Mouse (Mus musculus): ENCODE results near the gene Scgb3a1. TPM values are rescaled to one million over a fixed set of nuclear protein-coding genes. Genes with fewer than 3 reads are reported as not detected.

The Scgb3a1 gene
- not detected in 2 replicates for polyA plus RNA-seq (2015; fragmentation: Nextera tagmentation; extraction: Ambion mirVana)

DNA sequence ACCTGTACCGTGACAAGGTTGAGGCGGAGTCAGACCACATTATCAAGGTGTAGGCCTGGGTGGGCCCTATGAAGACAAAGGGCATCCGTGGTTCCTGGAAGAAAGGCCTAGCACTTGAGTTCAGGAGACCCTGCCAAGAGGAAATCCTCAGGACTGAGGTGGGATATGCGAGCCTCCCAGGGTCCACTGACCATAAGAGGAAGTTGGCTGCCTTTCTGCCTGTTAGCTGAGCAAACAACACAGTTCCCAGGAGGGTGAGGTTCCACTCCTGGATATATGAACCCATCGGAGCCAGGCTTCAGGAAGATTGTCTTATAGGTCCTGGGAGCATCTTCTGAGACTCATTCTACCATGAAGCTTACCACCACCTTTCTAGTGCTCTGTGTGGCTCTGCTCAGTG lies at the start of gene Scgb3a1:
Scgb3a1 (plus strand) TSS at position 301 of the 400 bp plus-strand sequence.
- H3K4me1 ChIP-seq = peaks cover 2% of the 10 kb centered on the region; the same call in 1 of the 2 replicates
- H3K36me3 ChIP-seq = peaks cover under 1% of the 10 kb centered on the region; the same call in 1 of the 2 replicates
- no peak within 1 kb of the TSS for H3K9ac ChIP-seq
- ATAC-seq (ENCODE audit: insufficient number of reproducible peaks, low FRiP score, low TSS enrichment, low read depth) = no peak
- no peaks in the 10 kb centered on the region for H3K9me3 ChIP-seq
- H3K27ac ChIP-seq = no peak within 1 kb of the TSS
- H3K4me3 ChIP-seq = no peak within 1 kb of the TSS
- WGBS = 83% methylated on average over 5 of the region's 5 CpGs
- H3K27me3 ChIP-seq = no peaks in the 10 kb centered on the region
- no peak within 1 kb of the TSS for H3K4me2 ChIP-seq

DNA sequence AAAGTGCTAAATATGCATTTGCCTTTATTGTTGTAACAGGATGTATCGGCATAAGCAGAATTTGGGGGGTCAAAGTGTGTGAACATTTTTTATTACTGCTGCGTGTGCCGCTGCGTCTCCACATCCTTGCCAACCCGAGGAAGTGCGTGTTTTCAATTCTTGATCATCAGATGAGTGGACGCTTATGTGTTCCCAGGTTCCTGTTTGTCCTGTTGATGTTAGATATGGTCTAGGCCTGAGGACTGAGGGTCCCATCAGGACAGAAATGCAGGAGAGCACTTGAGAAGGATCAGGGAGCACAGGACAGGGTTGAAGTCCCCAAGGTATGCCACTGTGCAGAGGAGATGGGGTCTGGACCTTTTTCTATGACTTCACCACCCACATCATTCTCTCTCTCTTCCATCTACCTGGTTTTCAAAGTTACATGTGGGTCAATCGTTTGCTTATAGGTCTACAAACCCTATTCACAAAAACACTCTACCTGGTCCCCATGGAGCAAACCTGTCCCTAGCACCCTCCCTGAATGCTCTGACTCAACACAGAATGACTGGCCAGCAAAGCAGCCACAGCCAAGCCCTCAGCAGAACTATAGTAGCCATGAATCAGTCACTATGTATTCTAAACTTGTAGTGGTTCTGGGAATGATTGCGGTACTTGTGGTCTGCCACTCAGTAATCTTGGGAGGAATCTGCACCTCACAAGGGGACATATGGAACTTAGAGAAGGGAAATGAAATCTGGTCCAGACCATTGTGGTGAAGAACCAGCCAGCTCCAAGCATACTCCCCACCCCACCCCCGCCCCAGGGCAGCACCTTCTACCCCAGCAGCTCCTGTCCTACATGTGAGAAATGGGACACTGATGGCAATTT lies 47.3 kb upstream of the Scgb3a1 start:
- Histone ChIP-seq H3K4me1 (no peaks in the 10 kb centered on the region), H3K27me3 (peaks cover 32% of the 10 kb centered on the region), H3K9me3 (no peaks in the 10 kb centered on the region), H3K36me3 (no peaks in the 10 kb centered on the region), H3K4me3 (no peak overlapping the region), H3K27ac (no peak overlapping the region), H3K4me2 (no peak overlapping the region), H3K9ac (no peak overlapping the region)
- no peak for ATAC-seq (ENCODE audit: insufficient number of reproducible peaks, low FRiP score, low TSS enrichment, low read depth)
- WGBS = 84% methylated on average over 10 of the region's 10 CpGs

DNA sequence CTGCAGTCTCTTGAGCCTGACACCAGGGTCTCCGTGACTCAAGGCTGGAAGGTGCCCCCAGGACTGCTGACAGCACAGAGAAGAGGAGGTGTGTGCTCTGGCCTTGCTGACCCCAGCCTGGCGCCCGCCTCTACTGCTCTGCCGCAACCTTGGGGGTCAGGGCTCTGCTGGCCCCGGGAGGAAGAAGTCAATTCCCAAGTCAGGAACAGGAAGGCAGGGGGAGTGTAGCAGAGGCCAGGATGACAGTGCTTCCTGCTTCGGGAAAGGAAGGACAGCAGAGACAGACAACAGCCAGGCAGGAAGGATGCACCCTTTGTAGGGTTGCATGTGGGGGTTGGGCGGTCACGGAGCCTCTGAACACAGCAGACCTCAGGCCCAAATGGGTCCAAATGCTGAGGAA lies 44.9 kb upstream of the Scgb3a1 start:
- WGBS = 77% methylated on average over 8 of the region's 8 CpGs
- H3K27me3 ChIP-seq = peaks cover 16% of the 10 kb centered on the region
- H3K9ac ChIP-seq = no peak overlapping the region
- no peak overlapping the region for H3K4me2 ChIP-seq
- no peaks in the 10 kb centered on the region for H3K9me3 ChIP-seq
- H3K4me1 ChIP-seq = no peaks in the 10 kb centered on the region
- ATAC-seq (ENCODE audit: insufficient number of reproducible peaks, low FRiP score, low TSS enrichment, low read depth) = no peak
- no peaks in the 10 kb centered on the region for H3K36me3 ChIP-seq
- no peak overlapping the region for H3K4me3 ChIP-seq
- H3K27ac ChIP-seq = no peak overlapping the region

DNA sequence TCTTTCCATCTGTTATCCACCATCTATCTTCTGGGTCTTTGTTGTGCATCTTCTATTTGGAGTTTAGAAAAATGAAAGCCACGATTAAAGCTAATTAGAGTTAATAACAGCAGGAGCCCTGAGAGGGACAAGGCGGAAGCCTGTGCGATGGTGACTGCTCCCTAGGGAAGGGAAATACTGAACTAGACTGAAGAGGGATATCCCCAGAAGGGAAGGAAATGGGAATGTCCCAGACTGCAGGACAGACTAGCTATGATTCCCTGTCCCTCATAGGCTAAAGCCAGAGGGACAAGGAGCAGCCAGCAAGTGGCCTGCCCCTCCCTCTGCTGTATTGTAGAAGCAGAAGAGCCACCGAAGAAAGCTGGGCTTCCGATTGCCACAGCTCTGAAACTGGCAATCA lies 41.5 kb upstream of the Scgb3a1 start:
- Histone ChIP-seq H3K9me3 (no peaks in the 10 kb centered on the region), H3K27ac (no peak overlapping the region), H3K9ac (no peak overlapping the region), H3K36me3 (no peaks in the 10 kb centered on the region), H3K27me3 (no peaks in the 10 kb centered on the region), H3K4me1 (no peaks in the 10 kb centered on the region), H3K4me2 (no peak overlapping the region), H3K4me3 (no peak overlapping the region)
- WGBS = 76% methylated on average over 5 of the region's 5 CpGs
- ATAC-seq (ENCODE audit: insufficient number of reproducible peaks, low FRiP score, low TSS enrichment, low read depth) = no peak

DNA sequence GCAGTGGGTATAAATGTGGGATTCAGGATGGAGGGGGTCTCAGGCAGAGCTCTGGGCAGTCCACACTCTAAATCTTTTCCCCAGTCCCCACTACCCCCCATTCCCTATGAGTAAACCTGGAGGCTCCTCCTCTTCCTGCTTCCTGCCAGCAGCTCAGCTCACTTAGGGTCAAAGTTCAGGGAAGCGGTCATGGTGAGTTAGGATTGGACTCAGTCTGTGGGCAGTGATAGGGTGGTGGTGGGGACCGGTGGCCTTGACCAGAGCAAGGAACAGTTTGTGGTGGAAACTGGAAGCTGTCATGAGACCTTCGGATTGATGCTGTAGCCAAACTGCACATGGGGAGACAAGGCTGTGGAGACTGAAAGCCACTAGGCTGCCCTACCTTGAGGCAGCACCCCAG lies 39.3 kb upstream of the Scgb3a1 start:
- Histone ChIP-seq H3K27ac (no peak overlapping the region), H3K4me2 (no peak overlapping the region), H3K36me3 (no peaks in the 10 kb centered on the region), H3K4me3 (no peak overlapping the region), H3K27me3 (no peaks in the 10 kb centered on the region), H3K9me3 (no peaks in the 10 kb centered on the region), H3K9ac (no peak overlapping the region), H3K4me1 (no peaks in the 10 kb centered on the region)
- no peak for ATAC-seq (ENCODE audit: insufficient number of reproducible peaks, low FRiP score, low TSS enrichment, low read depth)
- 90% methylated on average over 3 of the region's 3 CpGs for WGBS

DNA sequence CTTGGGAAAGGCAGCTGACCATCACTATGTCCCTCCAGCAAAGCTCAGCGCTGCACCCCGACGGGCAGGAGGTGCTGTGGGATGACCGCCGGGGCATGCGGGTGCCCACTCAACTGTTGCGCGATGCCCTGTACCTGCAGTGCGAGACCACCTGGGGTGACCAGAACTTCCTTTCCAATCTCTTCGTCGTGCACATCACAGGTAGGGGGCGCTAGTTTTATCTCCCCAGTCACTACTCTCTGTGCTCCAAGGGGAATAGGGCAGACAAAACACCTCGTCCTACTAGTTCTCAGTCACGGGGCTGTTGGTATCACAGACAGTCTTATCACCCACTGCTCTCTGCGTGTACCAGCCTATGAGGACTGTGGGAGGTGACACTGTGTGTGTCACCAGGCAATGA lies 37.5 kb upstream of the Scgb3a1 start:
- ATAC-seq (ENCODE audit: insufficient number of reproducible peaks, low FRiP score, low TSS enrichment, low read depth) = no peak
- Histone ChIP-seq H3K27me3 (peaks cover 4% of the 10 kb centered on the region; the same call in 1 of the 2 replicates), H3K4me2 (no peak overlapping the region), H3K4me3 (no peak overlapping the region), H3K4me1 (no peaks in the 10 kb centered on the region), H3K9me3 (no peaks in the 10 kb centered on the region), H3K9ac (no peak overlapping the region), H3K27ac (no peak overlapping the region), H3K36me3 (no peaks in the 10 kb centered on the region)
- 65% methylated on average over 15 of the region's 15 CpGs for WGBS

DNA sequence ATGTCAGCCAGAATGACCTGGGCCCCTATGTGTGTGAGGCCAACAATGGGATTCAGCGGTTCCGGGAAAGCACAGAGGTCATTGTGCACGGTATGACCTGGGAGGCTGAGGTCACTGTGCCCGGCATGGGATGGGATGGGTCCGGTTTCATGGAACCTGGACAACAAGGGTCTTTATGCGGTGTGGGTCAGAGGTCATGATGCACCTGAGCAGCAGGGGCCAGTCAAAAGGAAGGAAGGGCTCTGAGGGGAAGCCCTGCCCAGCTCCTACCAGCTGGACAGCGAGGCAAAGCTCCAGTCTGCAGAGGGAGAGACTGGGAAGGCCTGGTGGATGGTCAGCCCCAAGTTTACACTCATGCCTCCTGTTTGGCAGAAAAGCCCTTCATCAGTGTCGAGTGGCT lies 36.7 kb upstream of the Scgb3a1 start:
- H3K9ac ChIP-seq = no peak overlapping the region
- 72% methylated on average over 8 of the region's 8 CpGs for WGBS
- no peak overlapping the region for H3K4me3 ChIP-seq
- H3K4me2 ChIP-seq = no peak overlapping the region
- no peaks in the 10 kb centered on the region for H3K36me3 ChIP-seq
- H3K4me1 ChIP-seq = no peaks in the 10 kb centered on the region
- no peaks in the 10 kb centered on the region for H3K9me3 ChIP-seq
- ATAC-seq (ENCODE audit: insufficient number of reproducible peaks, low FRiP score, low TSS enrichment, low read depth) = no peak
- H3K27me3 ChIP-seq = peaks cover 4% of the 10 kb centered on the region; the same call in 1 of the 2 replicates
- no peak overlapping the region for H3K27ac ChIP-seq

DNA sequence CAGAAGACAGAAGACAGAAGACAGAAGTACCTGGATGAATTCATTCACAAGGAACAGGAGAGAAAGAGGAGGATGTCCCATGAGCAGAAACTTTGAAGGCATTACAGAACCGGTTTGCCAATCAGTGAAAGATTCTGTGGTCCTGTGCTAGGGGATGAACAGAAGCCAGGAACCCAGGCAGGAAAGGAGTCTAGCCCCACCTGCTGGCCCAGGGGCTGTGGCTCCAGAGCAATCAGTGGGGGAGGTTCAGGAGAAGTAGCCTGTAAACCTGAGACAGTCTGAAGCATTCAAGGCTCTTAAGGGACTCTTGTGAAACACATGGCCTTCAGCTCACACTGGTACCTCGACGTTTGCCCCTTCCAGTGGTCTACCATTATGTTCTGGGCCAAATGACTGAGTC lies 32.3 kb upstream of the Scgb3a1 start:
- Histone ChIP-seq H3K27ac (no peak overlapping the region), H3K4me2 (no peak overlapping the region), H3K4me3 (no peak overlapping the region), H3K9me3 (no peaks in the 10 kb centered on the region), H3K4me1 (peaks cover 6% of the 10 kb centered on the region), H3K27me3 (peaks cover 38% of the 10 kb centered on the region), H3K9ac (no peak overlapping the region), H3K36me3 (no peaks in the 10 kb centered on the region)
- 24% methylated on average over 3 of the region's 3 CpGs for WGBS
- no peak for ATAC-seq (ENCODE audit: insufficient number of reproducible peaks, low FRiP score, low TSS enrichment, low read depth)

DNA sequence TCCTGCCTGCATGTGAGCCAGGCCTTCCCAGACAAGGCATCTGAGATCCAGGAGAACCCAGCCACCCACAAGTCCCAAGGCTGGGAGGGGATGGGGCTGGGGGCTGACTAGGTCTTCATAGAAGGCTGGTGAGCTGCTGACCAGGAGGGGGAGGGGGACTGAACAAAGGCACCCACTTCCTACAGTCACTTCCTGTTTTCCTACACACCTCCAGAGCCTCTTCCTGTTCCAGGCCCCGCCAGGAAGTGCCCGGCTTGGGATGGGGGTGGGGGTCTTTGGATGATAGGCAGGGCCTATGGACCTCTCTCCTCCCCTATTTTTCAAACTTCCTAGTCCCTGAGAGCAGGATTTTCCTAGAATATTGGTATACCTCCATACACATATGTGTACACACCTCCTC lies 31.2 kb upstream of the Scgb3a1 start:
- Histone ChIP-seq H3K27ac (no peak overlapping the region), H3K9me3 (no peaks in the 10 kb centered on the region), H3K9ac (no peak overlapping the region), H3K36me3 (no peaks in the 10 kb centered on the region), H3K4me3 (no peak overlapping the region), H3K4me2 (no peak overlapping the region), H3K4me1 (peaks cover 11% of the 10 kb centered on the region), H3K27me3 (peaks cover 49% of the 10 kb centered on the region)
- whole genome bisulfite sequencing = 71% methylated on average over 2 of the region's 2 CpGs
- no peak for ATAC-seq (ENCODE audit: insufficient number of reproducible peaks, low FRiP score, low TSS enrichment, low read depth)

DNA sequence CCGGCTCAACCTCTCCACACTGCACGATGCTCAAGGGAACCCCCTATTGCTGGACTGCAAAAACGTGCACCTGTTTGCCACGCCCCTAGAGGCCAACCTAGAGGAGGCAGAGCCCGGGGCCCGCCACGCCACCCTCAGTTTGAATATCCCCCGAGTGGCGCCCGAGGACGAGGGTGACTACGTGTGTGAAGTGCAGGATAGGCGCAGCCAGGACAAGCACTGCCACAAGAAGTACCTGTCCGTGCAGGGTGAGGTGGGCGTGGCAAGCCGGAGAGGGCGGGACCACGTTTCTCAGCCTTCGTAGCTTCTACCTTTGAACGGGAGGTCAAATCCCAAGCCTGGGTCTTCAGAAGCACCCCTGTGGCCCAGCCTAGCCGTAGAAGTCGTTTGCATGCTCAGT lies 29.3 kb upstream of the Scgb3a1 start:
- no peak for ATAC-seq (ENCODE audit: insufficient number of reproducible peaks, low FRiP score, low TSS enrichment, low read depth)
- peak overlapping the region; percentile 30 for H3K4me2 ChIP-seq

DNA sequence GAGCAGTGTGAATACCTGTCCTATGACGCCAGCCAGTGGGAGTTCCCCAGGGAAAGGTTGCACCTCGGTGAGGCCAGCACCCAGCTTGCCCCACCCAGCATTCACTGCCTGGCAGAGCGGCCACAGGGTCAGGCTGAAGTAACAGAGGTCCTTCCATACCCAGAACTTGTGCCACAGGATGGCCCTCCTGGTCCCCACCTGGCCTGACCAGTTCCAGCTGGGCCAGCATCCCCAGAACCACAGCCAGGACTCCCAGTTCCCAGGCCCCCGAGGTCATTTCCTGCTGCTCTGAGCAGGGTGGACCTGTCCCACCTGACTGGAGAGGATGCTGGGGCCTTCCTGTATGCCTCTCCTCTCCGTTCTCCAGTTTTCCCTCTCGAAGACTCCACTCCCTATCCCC lies 27.7 kb upstream of the Scgb3a1 start:
- H3K36me3 ChIP-seq = no peaks in the 10 kb centered on the region
- no peak overlapping the region for H3K4me2 ChIP-seq
- peaks cover 55% of the 10 kb centered on the region for H3K27me3 ChIP-seq

More for the DNA sequence above, 29.3 kb upstream of the Scgb3a1 start:
- 7% methylated on average over 22 of the region's 22 CpGs for WGBS
- Histone ChIP-seq H3K27me3 (peaks cover 60% of the 10 kb centered on the region), H3K27ac (no peak overlapping the region), H3K4me1 (peaks cover 11% of the 10 kb centered on the region), H3K9me3 (no peaks in the 10 kb centered on the region), H3K4me3 (no peak overlapping the region), H3K36me3 (no peaks in the 10 kb centered on the region), H3K9ac (no peak overlapping the region)

DNA sequence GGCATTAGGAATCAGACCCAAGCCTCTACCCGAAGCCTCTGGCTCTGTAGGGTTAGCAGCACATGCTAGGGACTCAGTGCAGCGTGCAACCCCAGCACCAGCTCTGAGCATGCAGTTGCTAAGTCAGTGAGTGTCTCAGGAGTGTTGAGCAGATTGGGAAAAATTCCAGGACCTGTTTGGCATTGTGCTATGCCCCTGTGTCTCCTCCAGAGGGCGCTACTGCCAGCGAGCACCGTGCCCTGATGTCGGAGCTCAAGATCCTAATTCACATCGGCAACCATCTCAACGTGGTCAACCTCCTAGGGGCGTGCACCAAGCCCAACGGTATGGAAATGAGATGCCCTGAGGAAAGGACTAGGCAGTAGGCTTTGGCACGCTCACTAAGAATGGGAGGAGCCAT lies 27.0 kb upstream of the Scgb3a1 start:
- H3K9ac ChIP-seq = no peak overlapping the region
- H3K4me1 ChIP-seq = peaks cover 11% of the 10 kb centered on the region
- H3K4me2 ChIP-seq = no peak overlapping the region
- no peak for ATAC-seq (ENCODE audit: insufficient number of reproducible peaks, low FRiP score, low TSS enrichment, low read depth)
- no peaks in the 10 kb centered on the region for H3K36me3 ChIP-seq
- peaks cover 55% of the 10 kb centered on the region for H3K27me3 ChIP-seq
- H3K9me3 ChIP-seq = no peaks in the 10 kb centered on the region
- 4% methylated on average over 11 of the region's 11 CpGs for WGBS
- H3K4me3 ChIP-seq = no peak overlapping the region
- no peak overlapping the region for H3K27ac ChIP-seq

More for the DNA sequence above, 27.7 kb upstream of the Scgb3a1 start:
- no peaks in the 10 kb centered on the region for H3K9me3 ChIP-seq
- WGBS = 63% methylated on average over 6 of the region's 6 CpGs
- H3K4me3 ChIP-seq = no peak overlapping the region
- ATAC-seq (ENCODE audit: insufficient number of reproducible peaks, low FRiP score, low TSS enrichment, low read depth) = no peak
- H3K27ac ChIP-seq = no peak overlapping the region
- H3K9ac ChIP-seq = no peak overlapping the region
- H3K4me1 ChIP-seq = peaks cover 11% of the 10 kb centered on the region

All from limb, embryonic 15.5 days (tissue).